Mouse (Mus musculus): Measurements from ENCODE around the gene Dhrs4. TPM values are rescaled to one million over a fixed set of nuclear protein-coding genes. Genes with fewer than 3 reads are reported as not detected.
A peak's percentile ranks its signal among the peaks of the same experiment; 100 is the strongest.

The Dhrs4 gene
- 10 to 100 TPM; 20.2 to 22.1 TPM for total RNA-seq (2021)
- long read RNA-seq, transcript Dhrs4-201 (8 exons, 1,392 nt) = major isoform, 10 of 15 reads
- long read RNA-seq, partial matches to known transcripts = 0 of 15 reads
- long read RNA-seq, other reads (novel, unspliced or antisense) = 5 of 15 reads

DNA sequence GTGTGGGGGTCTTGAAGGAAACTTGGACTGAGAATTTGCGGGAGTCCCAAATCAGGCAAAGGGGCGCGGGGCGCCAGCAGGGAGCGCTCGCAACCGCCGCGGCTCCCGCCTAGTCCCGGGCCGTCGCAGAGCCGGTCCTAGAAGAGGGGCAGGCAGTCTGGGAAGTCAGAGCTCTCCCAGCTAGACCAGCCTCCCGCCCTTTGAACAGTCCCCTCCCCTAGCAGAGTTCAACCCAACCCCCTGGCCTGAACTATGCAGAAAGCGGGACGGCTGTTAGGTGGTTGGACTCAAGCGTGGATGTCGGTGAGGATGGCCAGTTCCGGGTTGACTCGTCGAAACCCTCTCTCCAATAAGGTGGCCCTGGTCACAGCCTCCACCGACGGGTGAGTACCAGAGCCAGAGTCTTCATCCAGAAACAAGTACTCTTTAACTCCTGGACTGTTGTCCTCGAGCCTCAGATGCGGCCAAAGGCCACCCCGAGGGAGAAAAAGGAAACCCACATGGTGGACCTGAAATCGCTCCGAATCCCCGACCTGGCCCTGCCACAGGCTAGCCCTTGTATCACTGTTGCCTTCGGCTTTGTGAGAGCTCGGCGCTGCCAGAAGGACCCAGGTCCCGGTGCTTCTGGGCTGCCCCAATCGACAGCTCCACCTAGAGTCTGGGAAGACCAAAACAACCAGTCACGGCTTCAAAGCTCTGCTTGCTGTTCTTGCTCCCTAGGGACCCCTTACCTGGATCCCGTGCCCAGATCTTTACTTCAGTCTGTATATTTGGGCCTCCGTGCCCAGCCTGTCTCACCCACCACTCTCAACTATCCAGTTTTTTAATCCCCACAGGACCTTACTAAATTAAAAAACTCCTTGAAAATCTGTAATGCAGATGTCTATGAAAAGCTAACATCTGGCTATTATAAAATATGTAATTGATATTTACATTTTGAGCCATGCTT, at the start of gene Dhrs4:
Gene Dhrs4 (plus strand): TSS at position 108 of the 949 bp plus-strand sequence.
- peak; percentile 68 to 83 for DNase-seq (ENCODE audit: low spot score in 2 of 2)

- DNase-seq (ENCODE audit: low spot score in 2 of 2) = no peak
These were observed 48.3 kb upstream of the Dhrs4 start for GRCm38 (mm10) chr14:55430255-55430654.

- DNase-seq (ENCODE audit: low spot score in 2 of 2) = no peak
These were observed 45.5 kb upstream of the Dhrs4 start for GRCm38 (mm10) chr14:55433052-55433451.

- no peak for DNase-seq (ENCODE audit: low spot score in 2 of 2)
These were observed 43.7 kb upstream of the Dhrs4 start for GRCm38 (mm10) chr14:55434825-55435224.

DNA sequence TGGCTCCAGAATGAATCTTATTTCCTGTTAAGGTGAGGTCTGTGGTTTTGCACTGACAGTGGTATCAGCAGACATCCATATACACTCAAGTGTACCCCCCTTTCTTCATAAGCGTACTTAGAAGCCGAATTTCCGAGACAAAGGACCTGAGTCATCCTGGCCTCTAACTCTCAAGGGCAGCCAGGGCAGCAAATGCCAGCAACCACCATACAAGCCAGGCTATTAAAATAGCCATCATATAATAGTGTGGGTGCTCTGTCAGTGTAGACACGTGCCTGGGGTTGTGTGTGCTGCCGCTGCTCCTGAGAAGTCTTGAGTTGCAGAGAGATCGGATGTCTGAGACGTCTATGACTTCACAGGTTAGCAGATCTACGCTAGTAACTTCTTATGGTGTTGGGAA, 41.4 kb upstream of the Dhrs4 start:
- DNase-seq (ENCODE audit: low spot score in 2 of 2) = no peak

DNA sequence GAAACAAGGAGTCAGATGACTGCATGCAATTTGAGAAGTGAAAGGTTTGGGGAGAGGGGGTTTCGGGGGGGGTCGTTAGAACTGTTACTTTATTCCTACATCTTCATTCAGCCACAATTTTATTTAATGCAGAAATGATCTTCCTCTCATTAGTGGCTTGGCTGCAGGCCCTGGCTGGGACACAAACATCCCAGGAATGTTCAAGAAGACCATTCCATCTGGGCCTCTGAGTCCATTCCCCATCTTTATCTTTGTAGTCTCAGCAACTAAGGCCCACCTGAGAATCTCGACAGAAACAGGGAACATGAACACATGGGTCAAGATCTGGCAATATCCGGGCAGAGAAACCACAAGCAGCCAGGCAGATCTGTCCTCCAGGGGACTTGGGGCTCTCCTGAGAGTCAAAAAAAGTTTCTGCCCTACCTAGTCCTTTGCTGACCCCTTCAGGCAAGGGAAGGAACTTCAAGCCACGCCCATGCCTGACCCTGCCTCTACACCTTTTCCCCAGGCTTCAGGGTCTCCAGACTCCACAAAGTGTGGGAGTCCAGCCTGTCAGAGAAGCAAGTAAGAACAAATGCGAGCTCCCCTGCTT, 40.3 kb upstream of the Dhrs4 start:
- DNase-seq (ENCODE audit: low spot score in 2 of 2) = peak in 1 of 2 experiments; percentile 33

- no peak for DNase-seq (ENCODE audit: low spot score in 2 of 2)
These were observed 20.9 kb upstream of the Dhrs4 start for GRCm38 (mm10) chr14:55457693-55458092.

DNA sequence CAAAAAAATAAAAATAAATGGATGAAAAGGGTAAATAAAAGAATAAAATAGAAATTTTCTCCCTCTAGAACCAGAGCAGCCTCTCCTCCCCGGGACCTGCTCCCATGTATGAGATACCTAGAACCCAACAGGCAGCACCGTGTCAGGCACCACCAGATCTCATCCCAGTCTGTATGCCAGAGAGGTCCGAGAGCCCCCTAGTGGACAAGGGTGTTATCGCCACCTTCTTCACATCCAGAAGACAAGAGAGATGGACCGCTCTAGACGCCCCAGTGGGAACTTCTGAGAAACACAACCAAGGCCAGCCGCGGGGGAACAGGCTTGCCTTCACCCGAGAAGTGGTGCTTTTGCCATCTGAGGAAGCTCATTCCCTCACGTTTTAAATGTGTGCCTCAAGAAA, 20.3 kb upstream of the Dhrs4 start:
- DNase-seq (ENCODE audit: low spot score in 2 of 2) = peak; percentile 34 to 82

GRCm38 (mm10) chr14:55458761-55459160, 19.8 kb upstream of the Dhrs4 start:
- DNase-seq (ENCODE audit: low spot score in 2 of 2) = no peak

DNA sequence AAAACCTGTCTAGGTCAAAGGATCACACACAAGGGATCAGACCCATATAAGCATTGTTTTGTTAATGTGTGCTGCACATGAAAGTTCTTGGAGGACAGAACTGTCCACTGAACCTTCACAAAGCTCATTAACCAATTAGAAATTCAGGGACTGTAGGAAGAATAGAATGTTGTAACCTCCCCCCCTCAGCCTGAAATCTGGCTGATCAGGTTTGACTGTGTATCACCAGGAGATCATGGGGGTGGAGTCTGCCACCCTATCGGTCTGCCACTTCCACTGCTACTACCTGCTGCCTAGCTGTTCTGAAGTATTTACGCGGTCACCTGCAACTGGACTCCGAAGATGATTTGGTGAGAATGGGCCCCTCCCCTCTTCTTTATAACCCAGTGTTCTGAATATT, 18.8 kb upstream of the Dhrs4 start:
- DNase-seq (ENCODE audit: low spot score in 2 of 2) = no peak

DNA sequence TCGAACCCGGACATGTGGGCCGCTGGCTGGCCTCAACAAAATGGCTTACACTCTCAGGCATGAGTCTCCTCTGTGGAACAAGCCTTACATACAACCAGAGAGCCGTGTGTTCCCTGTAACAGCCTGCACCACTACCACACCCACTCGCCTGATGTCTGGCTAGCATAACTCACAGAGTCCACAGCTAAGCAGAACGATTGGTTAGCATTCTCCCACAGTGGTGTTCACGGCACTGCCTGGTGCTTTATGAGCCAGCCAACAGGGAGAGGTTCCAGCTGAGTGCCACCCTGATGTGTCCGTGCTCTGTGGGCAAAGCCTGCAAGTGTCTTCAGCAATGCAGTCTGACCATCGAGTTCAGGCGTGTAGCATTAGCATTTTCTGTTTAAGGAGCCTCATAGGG, 18.3 kb upstream of the Dhrs4 start:
- DNase-seq (ENCODE audit: low spot score in 2 of 2) = peak; percentile 79 to 90

- DNase-seq (ENCODE audit: low spot score in 2 of 2) = no peak
These were observed 16.8 kb upstream of the Dhrs4 start for GRCm38 (mm10) chr14:55461757-55462156.

- DNase-seq (ENCODE audit: low spot score in 2 of 2) = no peak
These were observed 12.1 kb upstream of the Dhrs4 start for GRCm38 (mm10) chr14:55466481-55466880.

- DNase-seq (ENCODE audit: low spot score in 2 of 2) = no peak
These were observed 11.4 kb upstream of the Dhrs4 start for GRCm38 (mm10) chr14:55467108-55467507.

GRCm38 (mm10) chr14:55468301-55468741, 10.2 kb upstream of the Dhrs4 start:
- DNase-seq (ENCODE audit: low spot score in 2 of 2) = no peak

DNA sequence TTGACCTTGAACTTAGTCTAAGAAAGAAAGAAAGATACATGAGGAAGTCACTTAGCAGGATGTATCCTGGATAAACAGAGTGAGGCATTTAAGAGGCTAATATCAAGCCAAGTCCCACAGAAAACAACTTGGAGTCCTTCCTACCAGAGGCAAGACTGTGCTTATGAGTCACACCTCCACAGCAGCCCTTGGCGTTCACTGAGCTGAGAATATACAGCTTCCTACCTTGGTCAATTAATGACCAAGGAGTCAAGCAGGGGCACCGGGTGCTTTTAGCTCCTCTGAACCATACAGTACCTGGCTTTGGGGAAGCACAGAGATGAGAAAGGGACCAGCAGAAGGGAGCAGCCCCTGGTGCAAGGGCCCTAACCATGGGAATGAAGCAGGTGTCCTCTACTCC, 9.5 kb upstream of the Dhrs4 start:
- no peak for DNase-seq (ENCODE audit: low spot score in 2 of 2)

- DNase-seq (ENCODE audit: low spot score in 2 of 2) = no peak
These were observed 8.7 kb upstream of the Dhrs4 start for GRCm38 (mm10) chr14:55469821-55470220.

DNA sequence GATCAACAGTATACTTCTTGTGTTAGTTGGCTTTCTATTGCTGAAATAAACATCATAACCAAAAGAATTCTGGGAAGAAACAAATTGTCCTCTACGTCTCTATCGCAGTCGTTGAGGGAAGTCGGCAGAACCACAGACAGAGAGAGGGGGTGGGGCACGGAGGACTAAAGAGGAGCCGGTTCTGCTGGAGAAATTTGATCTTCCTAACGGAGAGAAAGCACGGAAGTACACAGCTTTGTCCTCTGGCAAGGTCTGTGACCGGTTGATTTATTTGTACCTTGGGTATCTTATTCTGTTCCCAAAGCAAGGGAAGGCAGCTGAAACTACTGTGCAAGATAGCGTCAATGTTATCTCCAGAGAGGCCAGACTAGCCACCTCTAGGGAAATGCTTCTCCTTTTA, 7.8 kb upstream of the Dhrs4 start:
- no peak for DNase-seq (ENCODE audit: low spot score in 2 of 2)

GRCm38 (mm10) chr14:55475654-55476053, 2.9 kb upstream of the Dhrs4 start:
- no peak for DNase-seq (ENCODE audit: low spot score in 2 of 2)

GRCm38 (mm10) chr14:55477421-55477820, 1.1 kb upstream of the Dhrs4 start:
- DNase-seq (ENCODE audit: low spot score in 2 of 2) = no peak

GRCm38 (mm10) chr14:55477829-55478228, 729 bp upstream of the Dhrs4 start:
- no peak for DNase-seq (ENCODE audit: low spot score in 2 of 2)

- DNase-seq (ENCODE audit: low spot score in 2 of 2) = no peak
These were observed 1.1 kb downstream of the Dhrs4 start for GRCm38 (mm10) chr14:55479629-55480028.
